Mouse (Mus musculus): ENCODE measurements around the gene Tmem163. TPM values are rescaled to one million over a fixed set of nuclear protein-coding genes. Genes with fewer than 3 reads are reported as not detected.

Gene Tmem163
- total and polyA plus RNA-seq, 3 experiments = 4.5 to 10.0 (median 8.1) TPM

GRCm38 (mm10) chr1:127487161-127487560, 192.2 kb downstream of the Tmem163 start:
- DNase-seq (ENCODE audit: extremely low read depth) = peak; percentile 50
- Histone ChIP-seq H3K36me3 (replicated peaks in 1 of 2; ENCODE audit: control insufficient read depth in 1 of 2, insufficient read depth in 1 of 2, low read length in 1 of 2) (peaks cover 3 to 51% of the 10 kb centered on the region in 2 experiments), H3K27me3 (replicated peaks) (no peaks in the 10 kb centered on the region), H3K4me1 (ENCODE audit: control insufficient read depth in 1 of 2, insufficient read depth in 2 of 2) (peaks cover 0 to 8% of the 10 kb centered on the region in 2 experiments; a peak in 1 of 4 replicates), H3K9me3 (replicated peaks; ENCODE audit: low read length) (no peaks in the 10 kb centered on the region), H3K4me2 (ENCODE audit: insufficient read depth, low read depth, poor library complexity, severe bottlenecking) (no peak overlapping the region), H3K27ac (ENCODE audit: insufficient read depth, low read depth) (no peak overlapping the region), H3K9ac (ENCODE audit: insufficient read depth, low read depth) (no peak overlapping the region), H3K79me2 (replicated peaks; ENCODE audit: control insufficient read depth, extremely low read depth, insufficient read depth, poor library complexity, severe bottlenecking) (no peaks in the 10 kb centered on the region), H3K4me3 (replicated peaks in 1 of 3; ENCODE audit: low read depth in 2 of 3, low read length in 2 of 3, poor library complexity in 1 of 3) (no peak overlapping the region)
- no peak for TF ChIP-seq USF2 (conservative IDR thresholded peaks at IDR 0.05; ENCODE audit: low read depth, low read length)
- no peak for TF ChIP-seq EP300 (IDR thresholded peaks at IDR 0.05; ENCODE audit: low read length)
- TF ChIP-seq MXI1 (IDR thresholded peaks at IDR 0.05; ENCODE audit: low read depth, low read length) = no peak
- no peak for TF ChIP-seq KAT2A (IDR thresholded peaks at IDR 0.05; ENCODE audit: insufficient replicate concordance, low read length)
- peak; percentile 52; the same call in 1 of the 2 replicates for TF ChIP-seq SMC3 (IDR thresholded peaks at IDR 0.05; ENCODE audit: low read depth, low read length)
- no peak for TF ChIP-seq SIN3A (IDR thresholded peaks at IDR 0.05; ENCODE audit: low read length)
- TF ChIP-seq TBP (conservative IDR thresholded peaks at IDR 0.05; ENCODE audit: low read depth, low read length) = no peak
- TF ChIP-seq CHD2 (IDR thresholded peaks at IDR 0.05; ENCODE audit: low read length) = no peak
- TF ChIP-seq MAFK (IDR thresholded peaks at IDR 0.05; ENCODE audit: insufficient replicate concordance, low read length) = no peak
- TF ChIP-seq ZNF384 (IDR thresholded peaks at IDR 0.05; ENCODE audit: low read depth, low read length) = no peak
- TF ChIP-seq CTCF (conservative IDR thresholded peaks at IDR 0.05 in 1 of 2, IDR thresholded peaks at IDR 0.05 in 1 of 2; ENCODE audit: low read depth in 2 of 2, low read length in 2 of 2) = peak; percentile 58 to 73; a peak in 3 of 4 replicates
- no peak for TF ChIP-seq NRF1 (IDR thresholded peaks at IDR 0.05; ENCODE audit: low read depth, low read length)
- peak; percentile 53 for TF ChIP-seq RAD21 (IDR thresholded peaks at IDR 0.05; ENCODE audit: low read depth, low read length)
- dilution Hi-C loops (cut with MboI; ENCODE audit: extremely low pct_ligation_motif_present, extremely low pct_unique_long_range_greater_than_20kb, low sequenced_read_pairs) = no loop called here
- in situ Hi-C loops (cut with MboI; ENCODE audit: low pct_ligation_motif_present, low pct_unique_long_range_greater_than_20kb, low sequenced_read_pairs) = loop anchor here (5.0 kb wide), 1 partner anchor 285 kb away; the partner anchor contains the start of gene Ccnt2

GRCm38 (mm10) chr1:127484826-127485225, 194.5 kb downstream of the Tmem163 start:
- dilution Hi-C loops (cut with MboI; ENCODE audit: extremely low pct_ligation_motif_present, extremely low pct_unique_long_range_greater_than_20kb, low sequenced_read_pairs) = no loop called here
- no peaks in the 10 kb centered on the region for H3K27me3 ChIP-seq (replicated peaks)
- no peaks in the 10 kb centered on the region for H3K79me2 ChIP-seq (replicated peaks; ENCODE audit: control insufficient read depth, extremely low read depth, insufficient read depth, poor library complexity, severe bottlenecking)
- DNase-seq (ENCODE audit: extremely low read depth) = peak; percentile 69
- peaks cover 0 to 8% of the 10 kb centered on the region in 2 experiments; a peak in 1 of 4 replicates for H3K4me1 ChIP-seq (ENCODE audit: control insufficient read depth in 1 of 2, insufficient read depth in 2 of 2)
- no peak for TF ChIP-seq MAX (IDR thresholded peaks at IDR 0.05; ENCODE audit: low read length)
- no peak for TF ChIP-seq USF1 (IDR thresholded peaks at IDR 0.05; ENCODE audit: low read depth, low read length)
- TF ChIP-seq JUND (conservative IDR thresholded peaks at IDR 0.05; ENCODE audit: low read depth, low read length) = no peak
- no peak for TF ChIP-seq POLR2AphosphoS2 (IDR thresholded peaks at IDR 0.05; ENCODE audit: low read depth, low read length)
- TF ChIP-seq RAD21 (IDR thresholded peaks at IDR 0.05; ENCODE audit: low read depth, low read length) = peak; percentile 58
- TF ChIP-seq EP300 (IDR thresholded peaks at IDR 0.05; ENCODE audit: low read length) = no peak
- peak; percentile 43; the same call in 1 of the 2 replicates for TF ChIP-seq SMC3 (IDR thresholded peaks at IDR 0.05; ENCODE audit: low read depth, low read length)
- 0 out of 2 replicates have a peak, but pooled peaks have one; percentile 25 for TF ChIP-seq TCF12 (IDR thresholded peaks at IDR 0.05; ENCODE audit: low read depth, low read length)
- TF ChIP-seq ETS1 (conservative IDR thresholded peaks at IDR 0.05; ENCODE audit: low read depth, low read length) = no peak
- peak; percentile 65 to 77 for TF ChIP-seq CTCF (conservative IDR thresholded peaks at IDR 0.05 in 1 of 2, IDR thresholded peaks at IDR 0.05 in 1 of 2; ENCODE audit: low read depth in 2 of 2, low read length in 2 of 2)
- TF ChIP-seq HCFC1 (IDR thresholded peaks at IDR 0.05; ENCODE audit: low read depth, low read length) = peak; percentile 27; the same call in 1 of the 2 replicates
- H3K9ac ChIP-seq (ENCODE audit: insufficient read depth, low read depth) = no peak overlapping the region
- in situ Hi-C loops (cut with MboI; ENCODE audit: low pct_ligation_motif_present, low pct_unique_long_range_greater_than_20kb, low sequenced_read_pairs) = loop anchor here (5.0 kb wide), 1 partner anchor 287 kb away; the partner anchor contains the start of gene Ccnt2
- H3K9me3 ChIP-seq (replicated peaks; ENCODE audit: low read length) = no peaks in the 10 kb centered on the region
- H3K4me2 ChIP-seq (ENCODE audit: insufficient read depth, low read depth, poor library complexity, severe bottlenecking) = no peak overlapping the region
- H3K36me3 ChIP-seq (replicated peaks in 1 of 2; ENCODE audit: control insufficient read depth in 1 of 2, insufficient read depth in 1 of 2, low read length in 1 of 2) = peaks cover 0 to 50% of the 10 kb centered on the region in 2 experiments
- no peak overlapping the region for H3K27ac ChIP-seq (ENCODE audit: insufficient read depth, low read depth)
- H3K4me3 ChIP-seq (replicated peaks in 1 of 3; ENCODE audit: low read depth in 2 of 3, low read length in 2 of 3, poor library complexity in 1 of 3) = no peak overlapping the region
